Mouse (Mus musculus): ENCODE measurements at regions not wholly inside any gene's neighbourhood (a gene's known extent, or its start where the extent isn't known, plus 50 kb on each side); places are given as distances from the start of the nearest gene placed in this dataset.

GRCm38 (mm10) chr9:41737671-41738070 lies 386.4 kb downstream of the Sorl1 start:
- Histone ChIP-seq H3K4me1 (peaks cover 33% of the 10 kb centered on the region), H3K27ac (0 out of 2 replicates have a peak overlapping the region, but pooled peaks have one; percentile 26), H3K4me3 (no peak overlapping the region), H3K27me3 (ENCODE audit: low read depth, poor library complexity, severe bottlenecking) (no peaks in the 10 kb centered on the region), H3K9me3 (replicated peaks) (no peaks in the 10 kb centered on the region), H3K36me3 (no peaks in the 10 kb centered on the region)
- DNase-seq (ENCODE audit: low spot score) = no peak
- 52% methylated on average over 6 of the region's 6 CpGs for WGBS

- WGBS = 27% methylated on average over 6 of the region's 6 CpGs
- no peaks in the 10 kb centered on the region for H3K9me3 ChIP-seq (replicated peaks)
- peak overlapping the region; percentile 92 for H3K27ac ChIP-seq
- H3K27me3 ChIP-seq (ENCODE audit: low read depth, poor library complexity, severe bottlenecking) = no peaks in the 10 kb centered on the region
- H3K4me3 ChIP-seq = peak overlapping the region; percentile 54
- no peak for DNase-seq (ENCODE audit: low spot score)
- no peaks in the 10 kb centered on the region for H3K36me3 ChIP-seq
- H3K4me1 ChIP-seq = peaks cover 33% of the 10 kb centered on the region
Observed at GRCm38 (mm10) chr9:41736881-41737280, 387.2 kb downstream of the Sorl1 start.

DNA sequence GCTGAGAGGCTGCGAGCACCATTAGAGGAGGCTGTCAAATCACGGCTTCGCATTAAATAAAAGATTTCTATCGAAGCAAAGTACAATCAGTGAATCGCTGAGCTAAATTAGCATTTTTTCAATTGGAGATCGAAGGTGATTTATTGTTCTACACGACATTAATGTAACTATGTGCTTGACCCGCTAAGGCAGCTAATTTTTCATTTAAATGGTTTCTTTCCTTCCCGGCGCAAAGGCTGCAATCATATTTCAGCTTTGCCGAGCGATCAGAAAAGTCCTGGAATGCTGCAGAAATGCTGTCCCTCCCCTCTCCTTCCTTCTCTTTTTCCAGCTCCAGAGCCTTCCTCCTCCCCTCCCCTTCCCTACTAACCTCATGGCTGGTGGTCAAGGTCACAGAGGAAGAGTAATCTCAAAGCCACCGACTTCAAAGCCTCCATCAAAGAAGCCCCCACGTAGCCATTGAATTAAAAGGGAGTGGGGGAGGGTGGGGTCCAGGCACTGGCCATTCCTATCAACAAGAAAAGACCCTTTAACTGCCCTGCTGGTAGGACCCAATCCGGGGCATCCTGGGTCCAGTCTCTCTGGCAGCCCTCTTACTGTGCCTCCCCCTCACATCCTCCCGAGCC lies 387.8 kb downstream of the Sorl1 start:
- H3K4me3 ChIP-seq = peak overlapping the region; percentile 54
- H3K36me3 ChIP-seq = no peaks in the 10 kb centered on the region
- 1% methylated on average over 16 of the region's 16 CpGs for WGBS

DNA sequence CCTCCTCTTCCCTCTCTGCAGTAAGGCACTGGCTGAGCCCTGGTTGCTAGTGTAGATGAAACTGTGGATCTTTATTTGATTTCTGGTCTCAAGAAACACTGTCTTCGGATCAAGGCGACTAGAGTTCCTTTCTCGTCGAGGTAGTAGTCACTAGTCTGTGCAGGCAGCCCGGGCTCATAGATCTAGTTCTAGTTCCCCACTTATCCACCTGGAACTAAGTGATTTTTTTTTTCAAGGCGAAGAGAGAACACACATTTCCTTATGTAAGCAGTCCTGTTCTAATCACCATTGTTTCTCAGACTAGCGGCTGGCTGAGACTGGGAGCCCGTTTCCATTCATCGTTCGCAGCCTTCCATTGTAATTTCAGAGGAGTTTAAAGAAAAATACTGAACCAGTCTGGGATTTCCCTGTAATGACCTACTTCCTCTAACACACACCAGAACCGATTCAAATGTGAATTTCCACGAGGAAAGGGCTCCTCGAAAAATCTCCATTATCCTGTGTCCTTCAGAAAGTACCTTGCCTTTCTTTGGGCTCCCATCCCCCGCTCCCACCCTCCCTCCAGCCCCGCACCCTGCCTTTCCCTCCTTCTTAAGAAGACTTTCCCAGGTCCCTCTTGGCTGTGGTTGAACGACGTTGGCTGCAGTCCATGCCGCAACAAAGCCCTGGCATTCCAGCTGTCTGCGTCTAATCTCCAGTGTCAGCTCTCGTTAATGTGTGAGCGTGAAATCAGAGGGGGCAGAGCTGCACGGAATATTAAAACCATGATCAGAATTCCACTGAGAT lies 388.5 kb downstream of the Sorl1 start:
- H3K27me3 ChIP-seq (ENCODE audit: low read depth, poor library complexity, severe bottlenecking) = no peaks in the 10 kb centered on the region
- H3K27ac ChIP-seq = peak overlapping the region; percentile 92
- peak overlapping the region; percentile 54 for H3K4me3 ChIP-seq
- H3K9me3 ChIP-seq (replicated peaks) = no peaks in the 10 kb centered on the region
- under 1% methylated on average over 22 of the region's 22 CpGs for WGBS
- peaks cover 33% of the 10 kb centered on the region for H3K4me1 ChIP-seq
- H3K36me3 ChIP-seq = no peaks in the 10 kb centered on the region
- peak; percentile 77 for DNase-seq (ENCODE audit: low spot score)

More for the DNA sequence above, 387.8 kb downstream of the Sorl1 start:
- Histone ChIP-seq H3K27ac (peak overlapping the region; percentile 92), H3K9me3 (replicated peaks) (no peaks in the 10 kb centered on the region), H3K4me1 (peaks cover 33% of the 10 kb centered on the region), H3K27me3 (ENCODE audit: low read depth, poor library complexity, severe bottlenecking) (no peaks in the 10 kb centered on the region)
- DNase-seq (ENCODE audit: low spot score) = peak; percentile 63

DNA sequence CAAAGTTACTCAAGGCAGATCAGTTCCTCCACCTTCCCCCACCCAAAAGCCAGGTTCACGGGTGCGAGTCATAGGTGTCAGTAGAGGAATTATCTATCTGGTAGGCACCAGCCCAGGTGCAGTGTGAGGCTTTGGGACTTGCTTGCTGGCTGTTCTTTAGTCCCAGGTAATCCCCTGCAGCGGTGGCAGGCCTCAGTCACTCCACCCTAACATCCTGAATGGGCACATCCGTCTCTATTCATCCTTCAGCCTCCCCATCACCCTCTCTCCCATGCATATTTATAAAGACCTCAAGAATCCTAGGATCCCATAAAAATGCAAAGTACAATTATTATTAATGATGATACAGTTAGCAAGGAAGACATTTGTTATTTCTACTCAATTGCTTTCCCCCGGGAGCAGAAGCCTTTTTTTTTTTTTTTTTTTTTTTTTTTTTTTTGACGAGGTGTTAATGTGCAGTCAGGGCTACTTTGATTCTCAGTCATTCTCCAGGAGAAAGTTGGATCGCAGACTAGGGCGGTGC lies 389.1 kb downstream of the Sorl1 start:
- Histone ChIP-seq H3K4me1 (peaks cover 33% of the 10 kb centered on the region), H3K36me3 (no peaks in the 10 kb centered on the region), H3K27me3 (ENCODE audit: low read depth, poor library complexity, severe bottlenecking) (no peaks in the 10 kb centered on the region), H3K4me3 (peak overlapping the region; percentile 54), H3K27ac (peak overlapping the region; percentile 92), H3K9me3 (replicated peaks) (no peaks in the 10 kb centered on the region)
- peak; percentile 31 for DNase-seq (ENCODE audit: low spot score)
- 13% methylated on average over 8 of the region's 8 CpGs for WGBS

DNA sequence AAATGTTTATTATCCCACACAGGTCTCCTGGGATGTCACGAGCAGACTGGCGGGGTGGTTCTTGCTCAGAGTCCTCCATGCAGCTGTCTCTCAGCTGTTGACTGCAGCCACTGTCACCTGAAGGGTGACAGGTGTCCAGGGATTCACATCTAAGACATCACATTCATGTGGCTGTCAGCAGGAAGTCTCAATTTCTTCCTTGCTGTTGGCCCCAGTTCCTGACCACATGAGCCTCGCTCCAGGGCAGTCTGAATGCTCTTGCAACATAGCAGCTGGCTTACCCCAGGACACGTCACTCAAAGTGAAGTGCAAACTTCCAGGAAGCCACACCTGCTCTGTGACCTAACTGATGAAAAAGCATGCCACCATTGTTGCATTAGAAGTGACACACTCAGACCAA lies 402.5 kb downstream of the Sorl1 start:
- Histone ChIP-seq H3K4me1 (no peaks in the 10 kb centered on the region), H3K36me3 (no peaks in the 10 kb centered on the region), H3K4me3 (no peak overlapping the region), H3K9me3 (replicated peaks) (no peaks in the 10 kb centered on the region), H3K27me3 (ENCODE audit: low read depth, poor library complexity, severe bottlenecking) (no peaks in the 10 kb centered on the region), H3K27ac (no peak overlapping the region)
- 83% methylated on average over 4 of the region's 4 CpGs for WGBS
- no peak for DNase-seq (ENCODE audit: low spot score)

GRCm38 (mm10) chr9:41715231-41715630 lies 408.9 kb downstream of the Sorl1 start:
- Histone ChIP-seq H3K9me3 (replicated peaks) (no peaks in the 10 kb centered on the region), H3K27me3 (ENCODE audit: low read depth, poor library complexity, severe bottlenecking) (no peaks in the 10 kb centered on the region), H3K4me3 (no peak overlapping the region), H3K36me3 (no peaks in the 10 kb centered on the region), H3K4me1 (no peaks in the 10 kb centered on the region), H3K27ac (no peak overlapping the region)
- DNase-seq (ENCODE audit: low spot score) = no peak

DNA sequence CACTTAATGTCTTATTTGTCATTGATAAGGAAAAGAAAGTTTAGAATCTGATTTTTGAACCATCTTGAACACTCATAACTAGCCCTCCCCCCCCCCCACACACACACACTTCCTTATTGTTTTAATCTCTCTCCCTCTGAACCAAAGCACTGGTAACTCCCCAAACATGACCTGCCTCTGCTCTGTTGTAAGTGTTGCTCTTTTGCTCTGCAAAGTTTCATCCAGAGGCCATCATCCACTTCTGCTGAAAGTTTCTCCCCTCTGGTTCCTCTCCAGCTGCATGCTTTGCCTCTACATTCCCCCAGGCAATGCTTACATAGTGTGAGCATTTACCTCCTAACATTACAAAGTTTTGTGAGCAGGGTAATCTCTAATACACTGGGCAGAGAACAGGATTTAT lies 418.1 kb downstream of the Sorl1 start:
- Histone ChIP-seq H3K4me1 (peaks cover 9% of the 10 kb centered on the region), H3K4me3 (no peak overlapping the region), H3K27me3 (ENCODE audit: low read depth, poor library complexity, severe bottlenecking) (no peaks in the 10 kb centered on the region), H3K9me3 (replicated peaks) (no peaks in the 10 kb centered on the region), H3K27ac (peak overlapping the region; percentile 59), H3K36me3 (no peaks in the 10 kb centered on the region)
- DNase-seq (ENCODE audit: low spot score) = no peak

DNA sequence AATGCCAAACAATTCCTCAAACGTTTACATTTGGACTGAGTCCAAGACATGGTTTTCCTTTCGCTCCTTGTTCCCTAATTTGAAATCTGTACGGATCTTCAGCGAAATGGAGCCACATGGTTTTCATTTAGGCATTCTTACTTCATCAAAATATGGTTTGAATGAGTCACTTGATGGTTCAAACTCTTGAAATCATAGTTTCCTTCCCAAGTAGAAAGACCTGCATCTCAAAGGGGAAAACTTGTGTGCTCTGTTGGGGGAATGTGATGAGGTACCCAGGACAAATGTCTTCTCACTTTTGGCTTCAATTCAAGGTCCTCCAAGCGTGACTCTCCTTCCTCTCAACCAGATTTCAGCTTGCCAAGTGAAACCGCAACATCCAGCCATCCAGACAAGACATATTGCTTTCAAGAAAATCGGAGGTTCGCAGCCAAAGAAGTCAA lies 418.6 kb downstream of the Sorl1 start:
- no peak overlapping the region; the same call in 1 of the 2 replicates for H3K27ac ChIP-seq

DNA sequence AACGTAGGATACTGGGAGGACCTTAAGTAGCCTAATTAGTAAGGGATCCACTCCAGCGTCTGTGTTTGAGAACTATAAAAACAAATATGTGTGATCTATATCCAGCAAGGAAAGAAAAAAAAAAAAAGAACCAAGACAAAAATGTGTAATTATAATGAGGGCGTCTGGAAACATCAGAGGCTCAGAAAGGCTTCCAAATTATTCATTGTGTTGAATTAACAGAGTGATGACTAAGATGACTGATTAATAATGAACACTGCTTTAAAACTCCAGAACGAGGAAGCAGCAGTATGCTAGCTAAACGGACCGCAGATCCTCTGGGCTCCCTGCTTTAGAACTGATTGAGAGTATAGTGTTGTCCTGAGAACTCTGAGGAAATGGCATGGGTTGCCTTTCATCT lies 421.0 kb downstream of the Sorl1 start:
- H3K36me3 ChIP-seq = no peaks in the 10 kb centered on the region
- no peak for DNase-seq (ENCODE audit: low spot score)
- H3K4me3 ChIP-seq = no peak overlapping the region
- WGBS = 74% methylated on average over 6 of the region's 6 CpGs
- H3K27ac ChIP-seq = no peak overlapping the region
- no peaks in the 10 kb centered on the region for H3K9me3 ChIP-seq (replicated peaks)
- H3K4me1 ChIP-seq = peaks cover 17% of the 10 kb centered on the region
- no peaks in the 10 kb centered on the region for H3K27me3 ChIP-seq (ENCODE audit: low read depth, poor library complexity, severe bottlenecking)

More for the DNA sequence above, 418.6 kb downstream of the Sorl1 start:
- no peaks in the 10 kb centered on the region for H3K9me3 ChIP-seq (replicated peaks)
- WGBS = 79% methylated on average over 8 of the region's 8 CpGs
- no peaks in the 10 kb centered on the region for H3K36me3 ChIP-seq
- H3K27me3 ChIP-seq (ENCODE audit: low read depth, poor library complexity, severe bottlenecking) = no peaks in the 10 kb centered on the region
- H3K4me1 ChIP-seq = peaks cover 9% of the 10 kb centered on the region
- H3K4me3 ChIP-seq = no peak overlapping the region
- DNase-seq (ENCODE audit: low spot score) = no peak

- Histone ChIP-seq H3K4me1 (peaks cover 23% of the 10 kb centered on the region), H3K9me3 (replicated peaks) (no peaks in the 10 kb centered on the region), H3K36me3 (no peaks in the 10 kb centered on the region), H3K4me3 (no peak overlapping the region), H3K27me3 (ENCODE audit: low read depth, poor library complexity, severe bottlenecking) (no peaks in the 10 kb centered on the region), H3K27ac (no peak overlapping the region)
- WGBS = 53% methylated on average over 6 of the region's 6 CpGs
- no peak for DNase-seq (ENCODE audit: low spot score)
Observed at GRCm38 (mm10) chr9:41700683-41701082, 423.4 kb downstream of the Sorl1 start.

GRCm38 (mm10) chr9:41699031-41699430 lies 425.1 kb downstream of the Sorl1 start:
- Histone ChIP-seq H3K9me3 (replicated peaks) (no peaks in the 10 kb centered on the region), H3K36me3 (no peaks in the 10 kb centered on the region), H3K4me1 (peaks cover 19% of the 10 kb centered on the region), H3K4me3 (no peak overlapping the region), H3K27ac (no peak overlapping the region), H3K27me3 (ENCODE audit: low read depth, poor library complexity, severe bottlenecking) (no peaks in the 10 kb centered on the region)
- WGBS = 81% methylated on average over 4 of the region's 4 CpGs
- DNase-seq (ENCODE audit: low spot score) = no peak
